10 mouse cellular contexts compared by ENCODE assay signal in genomic region chr8:79375074-79375774, GRCm38 (mm10). TPM values are rescaled to one million over a fixed set of nuclear protein-coding genes. Genes with fewer than 3 reads are reported as not detected.
DNase-seq lines count a peak whose midpoint lies in the region; ATAC-seq and TF ChIP-seq lines count a peak whose summit lies in the region.
"Had no signal": no experiment of that assay in that cellular context is flagged by ENCODE, and none has a peak within 500 bp of the region (broad histone marks: within the 10 kb centered on the region; RNA-seq: fewer than 3 reads in every experiment).

No protein-coding gene starts in this region.

- DNase-seq in heart, embryonic 10.5 days (ENCODE audit: low spot score), result no peak
- DNase-seq in heart, adult 18-20 months, result no peak
- no peak for DNase-seq in midbrain, embryonic 10.5 days (ENCODE audit: low spot score)
- DNase-seq in midbrain, postnatal 0 days (ENCODE audit: low spot score), result no peak
- no peak for DNase-seq in T-cell, adult 2 months (ENCODE audit: low spot score)

- H3K4me3 ChIP-seq in heart, embryonic 10.5 days, result no peak overlapping the region
- H3K4me3 ChIP-seq in midbrain, embryonic 10.5 days, result no peak overlapping the region
- H3K4me3 ChIP-seq in midbrain, postnatal 0 days (ENCODE audit: low read depth, low read length), result no peak overlapping the region
- H3K4me3 ChIP-seq in limb, embryonic 12.5 days (replicated peaks), result no peak overlapping the region
- no peak overlapping the region for H3K4me3 ChIP-seq in stomach, embryonic 15.5 days (replicated peaks)
- no peak overlapping the region for H3K4me3 ChIP-seq in hindbrain, embryonic 13.5 days
- H3K4me3 ChIP-seq: erythroblast, embryonic 14.5 days; hindbrain, embryonic 15.5 days had no signal

- peaks cover 25% of the 10 kb centered on the region for H3K36me3 ChIP-seq in heart, embryonic 10.5 days
- H3K36me3 ChIP-seq in midbrain, embryonic 10.5 days, result peaks cover 30% of the 10 kb centered on the region
- H3K36me3 ChIP-seq in midbrain, postnatal 0 days (ENCODE audit: insufficient read depth, low read length), result peaks cover 15% of the 10 kb centered on the region
- peaks cover 29% of the 10 kb centered on the region for H3K36me3 ChIP-seq in limb, embryonic 12.5 days
- H3K36me3 ChIP-seq in stomach, embryonic 15.5 days, result peaks cover 13% of the 10 kb centered on the region; the same call in 1 of the 2 replicates
- peaks cover 24% of the 10 kb centered on the region for H3K36me3 ChIP-seq in hindbrain, embryonic 13.5 days

- no peak overlapping the region for H3K4me2 ChIP-seq in midbrain, postnatal 0 days (ENCODE audit: low read depth, low read length, poor library complexity, severe bottlenecking)
- H3K4me2 ChIP-seq in limb, embryonic 12.5 days, result no peak overlapping the region
- no peak overlapping the region; the same call in 1 of the 2 replicates for H3K4me2 ChIP-seq in stomach, embryonic 15.5 days
- no peak overlapping the region for H3K4me2 ChIP-seq in hindbrain, embryonic 13.5 days
- H3K4me2 ChIP-seq: hindbrain, embryonic 15.5 days had no signal

- TF ChIP-seq CTCF in midbrain, postnatal 0 days (IDR thresholded peaks at IDR 0.05), result no peak

- no peak overlapping the region for H3K9ac ChIP-seq in midbrain, postnatal 0 days (replicated peaks; ENCODE audit: low read length, poor library complexity, severe bottlenecking)
- H3K9ac ChIP-seq in limb, embryonic 12.5 days (replicated peaks), result no peak overlapping the region
- H3K9ac ChIP-seq in stomach, embryonic 15.5 days, result no peak overlapping the region
- H3K9ac ChIP-seq in hindbrain, embryonic 13.5 days, result no peak overlapping the region
- H3K9ac ChIP-seq: hindbrain, embryonic 15.5 days had no signal

- H3K27ac ChIP-seq in heart, embryonic 10.5 days, result peak overlapping the region; percentile 62
- 0 out of 2 replicates have a peak overlapping the region, but pooled peaks have one; percentile 17 for H3K27ac ChIP-seq in midbrain, embryonic 10.5 days (replicated peaks)
- H3K27ac ChIP-seq in midbrain, postnatal 0 days (ENCODE audit: low read depth, low read length), result no peak overlapping the region
- H3K27ac ChIP-seq in limb, embryonic 12.5 days, result peak overlapping the region; percentile 25; the same call in 1 of the 2 replicates
- peak overlapping the region; percentile 26 for H3K27ac ChIP-seq in stomach, embryonic 15.5 days
- no peak overlapping the region; the same call in 1 of the 2 replicates for H3K27ac ChIP-seq in hindbrain, embryonic 13.5 days
- H3K27ac ChIP-seq: hindbrain, embryonic 15.5 days had no signal

- H3K4me1 ChIP-seq in heart, embryonic 10.5 days, result peaks cover 38% of the 10 kb centered on the region
- peaks cover 18% of the 10 kb centered on the region; the same call in 1 of the 2 replicates for H3K4me1 ChIP-seq in midbrain, embryonic 10.5 days
- 0 out of 2 replicates have a peak, but pooled peaks cover 2% of the 10 kb centered on the region for H3K4me1 ChIP-seq in midbrain, postnatal 0 days (ENCODE audit: insufficient read depth, low read length)
- H3K4me1 ChIP-seq in limb, embryonic 12.5 days (replicated peaks), result peaks cover 57% of the 10 kb centered on the region
- H3K4me1 ChIP-seq in stomach, embryonic 15.5 days, result peaks cover 29% of the 10 kb centered on the region
- H3K4me1 ChIP-seq in hindbrain, embryonic 13.5 days (replicated peaks), result peaks cover 47% of the 10 kb centered on the region

- H3K27me3 ChIP-seq in heart, embryonic 10.5 days (ENCODE audit: insufficient read depth, poor library complexity, severe bottlenecking), result no peaks in the 10 kb centered on the region
- no peaks in the 10 kb centered on the region for H3K27me3 ChIP-seq in midbrain, embryonic 10.5 days (ENCODE audit: low read depth, poor library complexity, severe bottlenecking)
- no peaks in the 10 kb centered on the region for H3K27me3 ChIP-seq in midbrain, postnatal 0 days (ENCODE audit: insufficient read depth, low read length)
- no peaks in the 10 kb centered on the region for H3K27me3 ChIP-seq in limb, embryonic 12.5 days
- H3K27me3 ChIP-seq in stomach, embryonic 15.5 days (replicated peaks), result no peaks in the 10 kb centered on the region
- H3K27me3 ChIP-seq in hindbrain, embryonic 13.5 days, result no peaks in the 10 kb centered on the region
- H3K27me3 ChIP-seq: hindbrain, embryonic 15.5 days had no signal

- H3K9me3 ChIP-seq in heart, embryonic 10.5 days, result no peaks in the 10 kb centered on the region
- H3K9me3 ChIP-seq in midbrain, embryonic 10.5 days (replicated peaks), result no peaks in the 10 kb centered on the region
- H3K9me3 ChIP-seq in midbrain, postnatal 0 days (ENCODE audit: low read length), result no peaks in the 10 kb centered on the region
- no peaks in the 10 kb centered on the region for H3K9me3 ChIP-seq in limb, embryonic 12.5 days
- no peaks in the 10 kb centered on the region for H3K9me3 ChIP-seq in stomach, embryonic 15.5 days
- H3K9me3 ChIP-seq in hindbrain, embryonic 13.5 days, result no peaks in the 10 kb centered on the region
- H3K9me3 ChIP-seq: hindbrain, embryonic 15.5 days had no signal

- ATAC-seq in midbrain, postnatal 0 days (ENCODE audit: low FRiP score), result no peak
- no peak for ATAC-seq in limb, embryonic 12.5 days (ENCODE audit: insufficient number of reproducible peaks, insufficient read depth, low FRiP score, low TSS enrichment, low read depth)
- no peak for ATAC-seq in stomach, embryonic 15.5 days (ENCODE audit: insufficient read depth, low FRiP score, low read depth)
- no peak for ATAC-seq in hindbrain, embryonic 13.5 days (ENCODE audit: low FRiP score)

- WGBS in heart, embryonic 10.5 days, result 44% methylated on average over 13 of the region's 13 CpGs
- WGBS in midbrain, embryonic 10.5 days, result 76% methylated on average over 13 of the region's 13 CpGs
- 72% methylated on average over 13 of the region's 13 CpGs for whole genome bisulfite sequencing in midbrain, postnatal 0 days
- 52% methylated on average over 13 of the region's 13 CpGs for WGBS in limb, embryonic 12.5 days
- WGBS in stomach, embryonic 15.5 days, result 60% methylated on average over 13 of the region's 13 CpGs
- 76% methylated on average over 13 of the region's 13 CpGs for WGBS in hindbrain, embryonic 13.5 days

RNA-seq across cellular contexts. Expression of gene Smad1, which starts 24.1 kb away (rescaled TPM):
- polyA plus RNA-seq in heart, embryonic 10.5 days (2016; fragmentation: Nextera tagmentation; extraction: Ambion mirVana), result 20.1 and 32.1 TPM in 2 replicates
- 10 to 100 TPM; 13.2 to 14.7 TPM for total RNA-seq in heart, adult 18-20 months (2021)
- 36.1 and 39.0 TPM in 2 replicates for polyA plus RNA-seq in midbrain, embryonic 10.5 days (2016; fragmentation: Nextera tagmentation; extraction: Ambion mirVana)
- 75.6 and 78.8 TPM in 2 replicates for total RNA-seq in midbrain, postnatal 0 days (2014; rRNA removed)
- polyA plus RNA-seq in midbrain, postnatal 0 days (2015; fragmentation: Nextera tagmentation; extraction: Ambion mirVana), result 49.1 and 52.5 TPM in 2 replicates
- polyA plus RNA-seq in limb, embryonic 12.5 days (2016; fragmentation: Nextera tagmentation; extraction: Ambion mirVana), result 46.3 and 52.8 TPM in 2 replicates
- 39.8 and 39.9 TPM in 2 replicates for polyA plus RNA-seq in stomach, embryonic 15.5 days (2015; fragmentation: Nextera tagmentation; extraction: Ambion mirVana)
- 64.2 and 65.6 TPM in 2 replicates for polyA plus RNA-seq in hindbrain, embryonic 13.5 days (2015; fragmentation: Nextera tagmentation; extraction: Ambion mirVana)

Comparison
In these comparisons a context has a peak if more than half of its experiments do, and no peak if none do; other contexts are left out.
1. H3K27ac ChIP-seq: peak in heart, embryonic 10.5 days (single experiment), midbrain, embryonic 10.5 days (single experiment), limb, embryonic 12.5 days (single experiment) and stomach, embryonic 15.5 days (single experiment); none in midbrain, postnatal 0 days (single experiment) and hindbrain, embryonic 13.5 days (single experiment).